Mouse (Mus musculus): ENCODE results near the gene Ttc6.

Ttc6 gene

DNA sequence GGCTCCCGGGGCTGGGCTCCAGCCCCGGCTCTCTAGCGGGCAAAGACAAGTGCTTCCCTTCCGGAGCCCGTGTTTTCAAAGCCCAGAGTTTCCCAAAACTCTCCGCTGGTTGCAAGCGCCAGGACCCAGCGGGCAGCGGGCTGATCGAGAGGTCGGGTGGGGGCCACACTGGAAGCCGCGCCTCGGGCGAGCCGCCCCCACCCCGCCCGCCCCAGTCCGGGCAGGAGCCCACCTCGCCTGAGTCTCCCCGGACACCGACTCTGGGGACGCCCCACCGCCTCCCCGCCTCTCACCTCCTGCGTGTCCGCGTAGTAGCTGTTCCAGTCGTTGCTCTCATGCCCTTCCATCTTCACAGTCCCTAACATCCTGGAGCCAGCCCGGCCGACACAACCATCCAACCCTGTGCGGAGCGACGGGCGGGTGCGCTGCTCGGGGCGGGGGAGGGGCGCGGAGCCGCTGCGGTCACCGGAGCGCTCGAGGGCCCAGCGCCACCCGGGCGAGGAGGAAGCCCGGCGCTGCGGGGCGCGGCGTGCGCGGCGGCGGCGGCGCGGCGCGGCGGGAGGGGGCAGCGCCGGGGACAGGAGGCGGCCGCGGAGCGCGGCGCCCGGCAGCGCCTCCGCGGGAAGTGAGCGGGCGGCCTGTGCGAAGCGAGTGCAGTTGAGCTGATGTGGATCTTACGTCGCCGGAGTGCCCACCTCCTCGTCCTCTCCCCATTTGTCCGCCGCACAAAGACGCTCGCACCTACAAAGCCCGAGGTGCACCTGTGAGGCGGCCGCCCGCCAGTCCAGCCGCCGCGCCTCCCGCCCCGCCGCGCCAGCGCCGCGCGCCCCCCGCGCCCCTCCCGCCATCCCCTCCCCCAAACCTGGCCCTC, 18.3 kb upstream of the Ttc6 start:
- DNase-seq = no peak

DNA sequence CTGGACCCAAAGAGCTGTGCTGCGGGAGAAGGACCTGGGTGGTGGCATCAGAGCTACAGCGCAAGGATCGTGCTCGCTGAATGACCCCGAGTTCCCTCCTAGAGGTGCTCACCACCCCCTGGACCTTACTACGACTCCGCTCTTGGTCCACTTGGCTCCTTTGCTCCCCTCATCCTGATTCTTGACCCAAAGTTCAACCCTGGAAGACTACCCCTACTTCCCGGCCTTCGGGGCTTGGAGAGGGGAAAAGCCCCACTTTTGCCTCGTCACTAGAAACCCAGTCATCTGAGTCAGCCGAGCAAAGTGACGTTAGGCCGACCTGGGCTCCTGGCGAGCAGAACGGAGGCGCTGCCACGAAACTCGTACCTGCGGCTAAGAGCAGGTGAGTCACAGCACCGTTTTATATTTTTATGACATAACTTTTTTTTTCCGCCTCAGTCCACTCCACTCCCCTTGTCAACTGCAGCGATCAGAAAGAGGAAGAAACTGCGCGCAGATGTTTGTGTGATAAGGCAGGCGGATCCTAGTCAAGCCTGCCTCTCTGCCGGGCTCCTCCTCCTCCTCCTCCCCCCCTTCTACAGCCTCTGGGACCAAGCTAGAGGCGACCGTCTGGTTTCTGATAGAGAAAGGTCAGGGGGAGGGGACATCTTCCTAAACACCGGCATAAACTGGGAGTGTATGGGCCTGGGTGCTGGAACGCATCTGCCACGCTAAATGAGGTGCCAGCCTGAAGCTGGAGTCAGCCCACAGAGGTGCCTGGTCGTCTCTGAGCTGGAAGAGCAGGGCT, 17.3 kb upstream of the Ttc6 start, which contains the start of gene Foxa1:
Gene Foxa1, minus strand, starts transcription at position 502 of the 787 bp plus-strand sequence.
- DNase-seq = no peak

DNA sequence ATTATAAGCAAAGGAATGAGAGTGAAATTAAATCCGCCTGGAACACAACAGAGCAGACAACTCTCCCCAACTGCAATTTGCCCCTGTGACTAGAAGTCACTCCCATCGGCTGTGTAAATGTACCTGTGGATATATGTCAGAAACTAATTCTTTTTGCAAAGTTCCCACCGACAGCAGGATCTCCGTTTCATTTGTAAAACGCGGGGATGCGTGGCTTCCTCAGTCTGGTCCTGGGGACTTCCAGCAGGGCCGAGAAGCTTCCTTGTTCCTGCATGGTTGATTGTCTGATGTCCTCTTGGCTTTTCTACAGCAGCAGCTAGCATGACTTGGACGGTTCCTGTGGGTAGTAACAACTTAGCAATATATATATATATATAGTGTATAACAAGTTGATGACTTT, 16.0 kb upstream of the Ttc6 start:
- DNase-seq = no peak

- no peak for DNase-seq
Measured at GRCm38 (mm10) chr12:57548352-57548980, 15.4 kb upstream of the Ttc6 start.

DNA sequence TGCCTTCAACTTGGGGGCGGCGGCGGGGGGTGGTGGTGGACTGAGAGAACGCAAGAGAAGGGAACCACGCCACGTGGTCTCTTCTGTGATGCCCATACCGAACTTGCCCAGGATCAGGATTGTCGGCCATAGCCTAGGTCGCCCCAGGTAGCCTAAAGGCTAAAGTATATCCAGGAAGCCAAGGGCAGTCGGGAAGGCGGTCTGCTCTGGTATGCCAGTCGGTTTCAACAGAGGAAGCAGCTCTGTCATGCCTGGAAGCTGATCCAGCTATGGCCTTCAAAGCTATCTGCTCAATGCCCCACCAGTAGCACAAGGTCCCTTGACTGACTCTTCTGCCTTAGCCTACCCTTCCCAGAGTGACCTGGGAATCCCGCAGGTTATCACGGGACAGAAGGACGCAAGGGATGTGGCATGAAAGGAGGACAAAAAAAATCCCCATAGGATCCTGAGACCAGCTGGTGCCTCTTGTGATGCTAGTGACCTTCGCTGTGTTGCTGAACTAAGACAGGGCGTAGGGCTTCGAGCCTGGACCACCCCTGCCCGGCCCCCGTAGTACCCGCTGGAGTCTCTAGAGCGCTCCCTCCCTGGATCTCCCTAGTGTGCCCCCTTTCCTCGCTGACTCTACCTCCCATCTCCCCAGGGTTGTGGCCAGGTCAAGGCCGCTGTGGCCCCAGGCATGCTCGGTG, 14.8 kb upstream of the Ttc6 start:
- no peak for DNase-seq

DNA sequence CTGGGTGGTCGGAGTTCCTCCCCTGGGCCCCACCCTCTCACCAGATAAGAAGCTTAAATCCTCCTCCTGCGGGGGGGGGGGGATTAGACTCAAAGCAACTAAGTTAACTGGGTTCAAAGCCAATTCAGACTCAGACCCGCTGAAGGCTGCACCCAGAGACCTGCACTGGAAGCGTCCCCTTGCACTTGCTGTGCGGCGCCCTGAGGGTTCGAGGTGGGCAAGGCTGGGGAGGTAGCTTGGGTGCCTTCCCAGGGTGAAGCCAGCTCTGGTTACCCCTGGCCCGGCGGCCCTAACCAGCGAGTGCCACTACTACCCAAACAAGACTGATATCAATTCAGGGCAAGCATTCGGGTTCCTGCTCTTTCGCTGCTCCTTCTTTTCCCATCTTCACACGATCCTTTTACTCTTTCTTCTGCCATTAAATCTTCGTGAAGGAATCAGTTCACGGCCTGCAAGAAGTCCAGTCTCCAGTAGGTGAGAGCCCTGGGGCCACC, 14.2 kb upstream of the Ttc6 start:
- no peak for DNase-seq

DNA sequence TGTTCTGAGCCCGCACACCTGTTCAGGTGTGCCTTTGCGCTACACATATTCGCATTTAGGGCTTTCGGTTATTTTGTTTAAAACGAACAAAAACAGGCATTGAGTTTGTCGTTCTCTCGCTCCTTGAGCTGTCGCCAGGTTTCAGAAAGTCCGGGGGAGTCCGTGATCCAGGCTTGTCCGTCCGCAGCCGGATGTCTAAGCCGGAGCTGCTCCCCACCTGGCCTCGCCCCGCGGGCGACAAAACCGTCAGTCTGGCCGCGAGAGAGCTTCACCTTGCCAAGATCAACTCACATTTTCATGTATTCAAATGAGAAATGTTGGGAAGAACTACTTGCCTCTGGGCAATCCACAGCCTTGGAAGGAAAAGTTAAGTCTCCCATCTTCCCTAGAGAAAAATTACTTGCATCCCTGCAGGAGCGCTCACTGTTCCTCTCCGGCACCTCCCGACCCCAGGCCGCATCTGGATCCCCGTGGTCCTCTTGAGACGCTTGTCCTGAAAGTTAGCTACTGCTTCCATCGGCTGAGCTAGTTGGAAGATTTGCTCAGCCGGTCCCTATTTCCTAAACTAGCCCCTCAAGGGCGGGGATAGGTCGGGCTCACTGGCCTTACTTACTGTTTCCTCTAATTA, 13.6 kb upstream of the Ttc6 start:
- no peak for DNase-seq

DNA sequence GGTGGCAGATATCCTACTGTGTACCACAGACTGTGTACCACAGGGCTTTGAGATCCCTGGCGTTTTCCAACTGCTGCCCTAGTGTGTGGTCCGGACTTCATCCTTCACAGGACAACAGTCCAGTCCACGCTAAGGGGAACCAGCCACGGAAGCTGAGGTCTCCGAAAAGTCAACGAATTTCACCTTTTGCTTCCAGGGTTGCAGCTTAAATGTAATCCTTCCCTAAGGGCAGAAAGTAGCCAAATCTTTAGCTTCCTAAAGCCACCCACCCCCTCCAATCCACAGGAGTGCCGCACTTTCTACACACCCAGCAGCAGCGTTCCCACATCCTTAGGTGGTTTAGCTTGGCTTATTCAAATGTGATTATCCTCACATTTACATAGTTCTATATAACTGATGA, 13.0 kb upstream of the Ttc6 start:
- DNase-seq = no peak

DNA sequence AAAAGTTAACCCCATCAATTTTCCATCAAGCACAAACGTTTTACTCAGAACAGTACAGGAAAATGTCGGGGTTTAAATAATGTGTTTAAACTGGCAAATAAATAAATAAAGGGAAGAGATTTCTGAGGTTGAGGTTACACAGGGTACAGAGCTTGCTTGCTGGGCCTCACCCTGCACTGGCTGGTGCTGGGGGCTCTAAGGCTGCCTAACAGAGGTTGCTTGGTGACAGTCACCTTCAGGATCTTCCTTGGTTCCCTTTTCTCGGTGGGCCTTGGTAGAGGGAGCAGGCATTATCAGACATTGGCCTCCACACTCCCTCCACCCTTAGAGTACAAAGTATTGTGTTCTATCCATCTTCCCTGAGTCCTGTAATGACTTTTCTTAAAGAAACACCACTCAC, 11.6 kb upstream of the Ttc6 start:
- DNase-seq = no peak

DNA sequence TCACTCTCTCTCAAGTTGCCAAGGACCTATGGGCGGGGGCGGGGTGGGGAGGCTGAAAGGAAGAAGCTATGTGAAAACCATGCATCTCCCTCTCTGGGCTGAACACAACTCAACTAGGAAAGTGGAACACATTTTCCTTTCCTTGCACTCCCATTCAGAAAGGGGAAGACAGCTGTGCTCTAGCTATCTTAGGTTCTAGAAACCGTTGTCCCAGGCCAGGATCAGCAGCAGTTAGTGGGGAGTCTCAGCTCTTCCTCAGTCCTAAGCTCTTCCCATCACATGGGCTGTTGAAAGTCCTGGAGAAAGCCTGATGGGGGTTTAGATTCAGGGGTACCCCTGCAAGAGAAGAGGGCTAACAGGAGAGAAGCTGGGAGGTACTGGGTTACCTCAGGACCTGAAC, 9.8 kb upstream of the Ttc6 start:
- DNase-seq = no peak

DNA sequence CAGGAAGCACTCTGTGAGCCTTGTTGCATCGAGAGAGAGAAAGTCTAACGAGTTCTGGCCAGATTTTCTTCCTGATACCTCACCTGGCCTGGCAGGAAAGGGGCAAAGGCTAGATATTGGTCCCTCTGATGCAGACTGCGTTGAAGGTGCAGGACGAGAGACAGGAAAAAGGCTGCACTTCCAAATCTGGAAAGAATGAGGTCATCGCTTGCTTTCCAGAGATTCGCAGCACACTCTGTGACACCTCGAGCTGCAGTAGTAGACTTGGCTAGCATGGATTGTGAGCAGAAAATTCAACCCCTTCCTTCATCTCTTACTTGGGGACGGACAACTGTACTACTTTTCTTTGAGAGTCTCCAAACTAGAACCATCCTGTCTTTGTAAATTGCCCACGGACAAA, 7.9 kb downstream of the Ttc6 start:
- DNase-seq = no peak

GRCm38 (mm10) chr12:57572415-57572814, 8.5 kb downstream of the Ttc6 start:
- DNase-seq = no peak

GRCm38 (mm10) chr12:57575931-57576628, 12.2 kb downstream of the Ttc6 start:
- no peak for DNase-seq

GRCm38 (mm10) chr12:57607624-57608023, 43.7 kb downstream of the Ttc6 start:
- DNase-seq = no peak

DNA sequence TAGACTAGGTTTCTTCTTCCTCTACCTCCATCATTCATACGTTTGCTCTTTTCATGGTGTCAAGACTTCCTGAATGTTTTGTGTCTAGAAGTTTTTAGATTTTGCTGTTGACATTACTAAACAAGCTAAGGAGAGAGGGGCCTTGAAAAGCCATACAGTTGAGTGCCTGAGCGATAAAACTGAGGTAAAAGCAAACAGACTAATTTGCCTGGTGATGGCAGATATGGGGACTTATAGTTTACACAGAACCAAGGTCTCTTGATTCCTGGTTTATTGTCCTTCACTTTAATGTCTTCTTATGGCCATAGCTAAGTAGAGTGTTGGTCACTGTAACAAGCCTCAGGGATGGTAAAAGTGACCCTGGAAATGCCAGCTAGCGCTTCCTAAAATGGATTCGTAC, 51.2 kb downstream of the Ttc6 start:
- no peak for DNase-seq

- DNase-seq = no peak
Measured at GRCm38 (mm10) chr12:57622030-57622429, 58.1 kb downstream of the Ttc6 start.

DNA sequence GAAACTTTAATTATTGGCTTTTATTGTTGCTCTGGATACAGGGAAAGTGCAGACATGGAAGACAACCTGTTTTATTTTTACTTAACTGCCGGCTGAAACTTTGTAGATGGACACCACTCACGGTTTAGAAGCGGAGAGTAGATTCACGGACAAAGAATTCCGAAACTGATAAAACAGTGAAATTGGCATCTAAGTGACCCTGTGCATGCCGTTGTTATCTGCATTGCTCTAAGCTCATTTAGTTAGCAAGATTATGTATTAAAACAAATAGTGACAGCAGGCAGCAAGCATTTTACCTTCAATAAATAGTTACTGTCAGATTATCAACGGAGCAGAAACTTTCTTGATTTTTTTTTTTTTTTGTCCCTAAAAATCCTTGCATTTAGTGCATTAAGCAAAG, 59.4 kb downstream of the Ttc6 start:
- no peak for DNase-seq

DNA sequence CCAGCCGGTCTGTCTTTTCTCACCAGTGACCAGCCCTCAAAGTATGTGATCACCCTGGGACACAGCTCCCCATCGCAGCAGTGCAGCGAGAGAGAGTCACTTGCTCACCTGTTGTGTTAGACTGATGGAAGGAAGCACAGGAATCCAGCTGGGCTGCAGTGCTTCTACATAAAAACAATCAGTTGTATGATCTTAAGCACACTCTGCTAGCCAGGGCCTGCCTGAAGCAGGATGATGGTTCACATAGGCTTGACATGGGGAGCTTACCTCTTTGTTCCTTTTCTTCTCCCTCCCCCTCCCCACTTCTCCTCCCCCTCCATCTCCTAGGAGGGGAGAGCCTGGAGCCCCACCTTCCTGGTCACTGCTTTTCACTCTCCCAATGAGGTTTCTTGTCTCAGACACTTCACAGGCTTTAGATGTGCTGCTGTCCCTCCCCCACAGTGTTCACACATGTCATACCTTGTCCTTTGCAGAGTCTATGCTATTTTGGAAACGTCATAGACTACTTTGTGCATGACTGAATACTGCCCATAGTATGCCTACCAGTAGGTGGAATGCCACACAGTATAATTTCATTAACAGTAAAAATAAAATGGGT, 60.2 kb downstream of the Ttc6 start:
- DNase-seq = no peak

GRCm38 (mm10) chr12:57650011-57650410, 86.1 kb downstream of the Ttc6 start:
- DNase-seq = no peak

DNA sequence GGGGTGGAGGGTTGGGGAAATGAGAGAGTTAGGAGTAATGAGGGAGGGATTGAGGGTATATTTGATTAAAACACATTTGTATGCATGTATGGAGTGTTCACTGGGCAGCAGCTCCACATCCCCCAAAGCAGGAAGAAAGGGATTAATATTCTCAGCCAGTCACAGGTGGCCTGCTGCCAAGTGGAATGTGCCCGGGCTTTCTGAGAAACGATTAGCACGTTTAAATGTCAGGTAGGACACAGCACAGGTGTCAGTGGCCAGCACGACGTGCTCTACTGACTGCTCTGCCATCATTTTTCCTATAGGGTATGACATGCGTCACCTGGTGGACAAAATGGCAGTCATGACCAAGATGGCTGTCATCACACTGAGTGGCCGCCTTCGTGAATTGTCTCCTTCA, 86.8 kb downstream of the Ttc6 start:
- no peak for DNase-seq

DNA sequence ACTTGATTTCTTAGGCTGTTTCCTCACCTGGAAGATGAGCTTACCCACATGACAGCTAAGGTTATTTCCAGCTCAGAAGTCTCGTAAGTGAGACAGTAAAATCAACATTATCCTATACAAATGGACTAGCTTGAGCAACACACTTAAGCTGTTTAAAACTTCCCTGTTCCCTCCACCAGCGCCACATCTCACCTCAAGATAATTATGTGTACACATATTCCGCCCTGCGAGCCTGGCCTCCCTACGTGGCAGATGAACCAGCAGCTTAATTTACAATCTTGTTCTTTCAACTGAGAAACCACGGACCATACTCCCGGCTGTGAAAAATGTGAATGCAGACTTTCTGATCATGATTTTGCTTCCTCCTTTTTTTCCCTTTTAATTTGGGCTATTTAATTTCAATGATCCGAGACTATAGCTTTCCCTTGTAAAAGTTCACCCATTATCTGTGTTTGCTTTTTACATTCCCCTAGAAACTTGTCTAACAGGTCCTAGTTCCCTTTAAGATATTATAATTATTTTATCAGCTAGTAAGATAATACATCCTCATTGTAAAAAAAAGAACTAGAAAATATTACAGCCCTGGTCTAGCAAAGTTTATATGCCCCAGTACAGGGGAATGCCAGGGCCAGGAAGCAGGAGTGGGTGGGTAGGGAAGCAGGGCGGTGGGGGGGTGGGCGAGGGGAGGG, 99.2 kb downstream of the Ttc6 start:
- DNase-seq = no peak

Measured in cerebellum, adult 18-20 months (tissue).